Mouse (Mus musculus): Measurements from ENCODE around the gene Atp10a.

DNA sequence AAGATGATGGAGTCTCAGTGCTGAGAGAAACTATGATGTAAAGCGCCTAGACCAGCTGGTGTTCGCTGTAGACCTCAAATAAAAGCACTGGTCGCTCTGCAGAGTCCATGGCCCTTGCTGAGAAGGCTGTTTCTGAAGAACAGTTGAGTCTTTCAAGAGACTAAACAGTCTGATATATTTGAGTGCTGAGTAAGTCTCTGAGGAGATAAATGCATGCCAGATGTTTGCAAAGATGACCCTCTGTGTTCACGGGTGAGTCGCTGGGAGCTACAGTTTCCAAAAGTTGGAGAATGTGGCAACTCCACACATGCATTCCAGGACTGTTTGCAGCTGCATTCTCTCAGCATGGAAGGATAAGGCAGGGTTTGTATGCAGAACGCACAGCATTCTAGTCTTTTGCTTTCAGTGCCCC lies 77.5 kb downstream of the Atp10a start:
- no peak for TF ChIP-seq CTCF (IDR thresholded peaks at IDR 0.05; ENCODE audit: borderline replicate concordance, extremely low read depth, insufficient read depth, insufficient read length)
- TF ChIP-seq POLR2A (IDR thresholded peaks at IDR 0.05; ENCODE audit: borderline replicate concordance, extremely low read depth, insufficient read depth, insufficient read length, poor library complexity, severe bottlenecking), result no peak

Data from brain, embryonic 14.5 days (tissue).